Mouse (Mus musculus) liver, adult 2 months (tissue): ENCODE data around the gene Ppp1cb. TPM values are rescaled to one million over a fixed set of nuclear protein-coding genes. Genes with fewer than 3 reads are reported as not detected.
A peak's percentile ranks its signal among the peaks of the same experiment; 100 is the strongest.

Experiments
- DNase-seq: peaks from one replicate; pipeline ENCODE4 v3.0.0-alpha.2; 2011; ENCODE audit warnings: low read depth, low spot score; ENCODE audit errors: extremely low read depth
- H3K27ac ChIP-seq: fragments of 200-500 bp; replicated peaks from 2 replicates; pipeline ENCODE4 v1.5.1; 2012; ENCODE audit warnings: low read depth, mild to moderate bottlenecking, control low read depth, inconsistent platforms, low read length; ENCODE audit not compliant: insufficient read depth
- H3K27me3 ChIP-seq: fragments of 200-500 bp; 2 replicates; pipeline ENCODE4 v1.6.1; 2012; ENCODE audit warnings: mild to moderate bottlenecking, moderate library complexity, low read length, inconsistent platforms; ENCODE audit not compliant: control insufficient read depth, insufficient read depth
- H3K36me3 ChIP-seq: fragments of 200-500 bp; 2 replicates; pipeline ENCODE4 v1.6.1; 2012; ENCODE audit warnings: low read length, inconsistent platforms; ENCODE audit not compliant: control insufficient read depth, insufficient read depth
- H3K4me1 ChIP-seq: fragments of 200-500 bp; 2 replicates; pipeline ENCODE4 v1.6.1; 2011; ENCODE audit warnings: low read length; ENCODE audit not compliant: control insufficient read depth, insufficient read depth
- H3K4me3 ChIP-seq: fragments of 200-500 bp; 2 replicates; pipeline ENCODE4 v1.5.1; 2011; ENCODE audit warnings: low read depth, mild to moderate bottlenecking, control low read depth, low read length, moderate library complexity; ENCODE audit not compliant: insufficient read depth
- H3K79me2 ChIP-seq: fragments of 200-500 bp; 2 replicates; pipeline ENCODE4 v1.6.1; 2012; ENCODE audit warnings: inconsistent platforms, mild to moderate bottlenecking, low read length, moderate library complexity; ENCODE audit not compliant: control insufficient read depth, insufficient read depth
- H3K9ac ChIP-seq: fragments of 200-500 bp; 2 replicates; pipeline ENCODE4 v1.6.1; 2012; ENCODE audit warnings: low read depth, mild to moderate bottlenecking, control low read depth, inconsistent platforms, low read length
- CTCF ChIP-seq: fragments of 200-500 bp; IDR thresholded peaks from 2 replicates; pipeline ENCODE4 v1.5.1; 2011; ENCODE audit warnings: low read depth, low read length, control low read depth
- POLR2A ChIP-seq: fragments of 200-500 bp; IDR thresholded peaks from 2 replicates; pipeline ENCODE4 v1.6.1; 2011; ENCODE audit warnings: low read length, control low read depth; ENCODE audit not compliant: insufficient read depth; ENCODE audit errors: extremely low read depth
- WGBS: fragments of 180-500 bp; shearing (Covaris S2); methylation state at CpG from one replicate; pipeline ENCODE4 v1.1.7; 2018; 5-methylcytosine and 5-hydroxymethylcytosine counted together
- polyA plus RNA-seq: library from polyadenylated mRNA; depleted of rRNA; stranded (reverse); fragments of >200 nt; gene quantifications from 2 replicates; pipeline ENCODE4 v1.2.3, GENCODE M21; 2012
- total RNA-seq: library from RNA; depleted of rRNA; stranded (reverse); fragments of >200 nt; gene quantifications from 2 replicates; pipeline ENCODE4 v1.2.3, GENCODE M21; 2014

The Ppp1cb gene
- total and polyA plus RNA-seq, 2 experiments: 12.1 to 107 TPM

DNA sequence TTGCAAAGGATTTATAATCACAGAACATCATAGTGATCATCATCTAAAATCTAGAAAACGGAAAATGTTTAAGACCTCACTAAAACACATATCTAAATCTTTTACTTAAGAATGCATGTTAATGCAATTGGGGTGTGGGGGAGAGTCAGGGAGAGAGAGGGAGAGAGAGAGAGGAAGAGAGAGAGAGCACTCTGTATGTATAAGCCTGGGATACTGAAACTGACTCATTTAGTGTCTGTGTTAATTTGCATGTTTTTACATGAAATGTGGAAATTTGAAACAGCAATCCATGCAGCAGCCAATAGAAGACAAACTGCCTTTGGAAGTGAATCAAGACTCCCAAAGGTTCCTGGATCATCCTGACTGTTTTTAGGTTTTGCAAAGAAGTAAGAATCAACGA is 45.1 kb upstream of the Ppp1cb start:
- Histone ChIP-seq H3K27ac (no peak overlapping the region), H3K4me1 (no peaks in the 10 kb centered on the region; the same call in 1 of the 2 replicates), H3K27me3 (no peaks in the 10 kb centered on the region), H3K36me3 (no peaks in the 10 kb centered on the region), H3K9ac (no peak overlapping the region), H3K79me2 (no peaks in the 10 kb centered on the region), H3K4me3 (no peak overlapping the region)
- TF ChIP-seq CTCF (no peak), POLR2A (no peak)
- DNase-seq: no peak
- 85% methylated on average over 2 of the region's 2 CpGs for WGBS

GRCm38 (mm10) chr5:32414461-32414985 is 44.1 kb upstream of the Ppp1cb start:
- no peak for DNase-seq

DNA sequence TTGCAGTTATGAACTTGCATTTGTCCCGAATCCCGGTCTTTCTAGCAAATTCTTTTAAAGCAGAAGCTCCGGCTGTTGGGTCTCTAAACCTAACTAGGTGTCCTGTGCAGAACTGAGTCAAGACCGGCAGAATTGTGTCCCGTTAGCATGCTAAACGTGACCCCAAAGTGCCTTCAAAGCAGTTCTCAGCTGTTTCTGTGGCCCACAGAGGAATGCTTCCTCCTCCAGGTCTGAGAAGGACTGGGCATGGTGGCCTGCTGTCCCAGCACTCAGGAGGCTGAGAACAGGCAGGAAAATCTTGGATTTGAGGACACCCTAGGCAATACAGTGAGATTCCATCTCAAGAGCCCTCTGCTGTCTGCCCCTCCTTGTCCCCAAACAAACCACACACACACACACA is 43.1 kb upstream of the Ppp1cb start:
- 96% methylated on average over 6 of the region's 6 CpGs for WGBS
- Histone ChIP-seq H3K9ac (no peak overlapping the region), H3K27ac (no peak overlapping the region), H3K36me3 (no peaks in the 10 kb centered on the region), H3K4me1 (no peaks in the 10 kb centered on the region; the same call in 1 of the 2 replicates), H3K4me3 (no peak overlapping the region), H3K79me2 (no peaks in the 10 kb centered on the region), H3K27me3 (no peaks in the 10 kb centered on the region)
- no peak for TF ChIP-seq CTCF
- TF ChIP-seq POLR2A: no peak
- DNase-seq: no peak

More at GRCm38 (mm10) chr5:32414461-32414985, 44.1 kb upstream of the Ppp1cb start:
- no peak overlapping the region for H3K27ac ChIP-seq
- no peaks in the 10 kb centered on the region for H3K27me3 ChIP-seq
- no peaks in the 10 kb centered on the region; the same call in 1 of the 2 replicates for H3K4me1 ChIP-seq
- WGBS: 79% methylated on average over 5 of the region's 5 CpGs
- H3K79me2 ChIP-seq: no peaks in the 10 kb centered on the region
- no peak overlapping the region for H3K9ac ChIP-seq
- H3K4me3 ChIP-seq: no peak overlapping the region
- no peaks in the 10 kb centered on the region for H3K36me3 ChIP-seq
- TF ChIP-seq CTCF (no peak), POLR2A (no peak)

- DNase-seq: peak; percentile 51
- Histone ChIP-seq H3K36me3 (no peaks in the 10 kb centered on the region), H3K9ac (no peak overlapping the region), H3K27ac (no peak overlapping the region), H3K79me2 (no peaks in the 10 kb centered on the region), H3K4me1 (peaks cover under 1% of the 10 kb centered on the region; the same call in 1 of the 2 replicates), H3K4me3 (no peak overlapping the region), H3K27me3 (no peaks in the 10 kb centered on the region)
- 28% methylated on average over 4 of the region's 4 CpGs for whole genome bisulfite sequencing
- TF ChIP-seq POLR2A (no peak), CTCF (no peak)
Observed at GRCm38 (mm10) chr5:32416881-32417280, 41.8 kb upstream of the Ppp1cb start.

DNA sequence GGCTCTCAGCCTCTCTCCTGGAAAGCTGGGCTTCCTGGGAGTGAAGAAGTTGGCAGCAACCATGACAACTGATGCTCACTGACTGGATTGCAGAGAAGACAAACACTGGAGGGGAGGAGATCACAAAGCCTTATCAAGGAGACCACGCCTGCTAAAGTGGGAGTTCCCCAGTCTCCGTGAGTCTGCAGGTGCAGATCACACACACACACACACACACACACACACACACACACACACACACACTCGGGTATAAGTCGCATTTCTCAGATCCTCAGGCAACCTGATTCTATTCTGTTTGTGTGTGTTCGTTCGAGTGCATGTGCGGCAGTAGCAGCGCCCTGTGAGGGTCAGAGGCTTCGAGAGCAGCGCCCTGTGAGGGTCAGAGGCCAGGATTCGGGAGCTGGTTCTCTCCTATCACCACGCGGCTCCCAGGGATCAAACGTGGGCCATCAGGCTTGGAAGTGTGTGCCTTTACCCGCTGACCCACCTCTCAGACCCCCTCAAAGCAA is 36.5 kb upstream of the Ppp1cb start:
- Histone ChIP-seq H3K36me3 (no peaks in the 10 kb centered on the region), H3K4me3 (no peak overlapping the region), H3K79me2 (no peaks in the 10 kb centered on the region), H3K4me1 (peaks cover 4% of the 10 kb centered on the region), H3K27me3 (no peaks in the 10 kb centered on the region), H3K9ac (no peak overlapping the region), H3K27ac (no peak overlapping the region)
- no peak for TF ChIP-seq POLR2A
- TF ChIP-seq CTCF: no peak
- WGBS: 16% methylated on average over 15 of the region's 15 CpGs
- peak; percentile 63 for DNase-seq

GRCm38 (mm10) chr5:32423339-32424046 is 35.1 kb upstream of the Ppp1cb start:
- Histone ChIP-seq H3K27me3 (no peaks in the 10 kb centered on the region), H3K4me3 (no peak overlapping the region), H3K79me2 (no peaks in the 10 kb centered on the region), H3K36me3 (no peaks in the 10 kb centered on the region), H3K27ac (no peak overlapping the region), H3K4me1 (peaks cover 4% of the 10 kb centered on the region; the same call in 1 of the 2 replicates), H3K9ac (no peak overlapping the region)
- no peak for TF ChIP-seq POLR2A
- TF ChIP-seq CTCF: no peak
- 82% methylated on average over 11 of the region's 11 CpGs for WGBS
- DNase-seq: no peak
